In genomic region chr14:20639918-20640619, GRCm38 (mm10) we compare ENCODE assay signal across 8 mouse cellular contexts. TPM values are rescaled to one million over a fixed set of nuclear protein-coding genes. Genes with fewer than 3 reads are reported as not detected.
DNase-seq lines count a peak whose midpoint lies in the region; ATAC-seq lines count a peak whose summit lies in the region.

No protein-coding gene starts in this region.

- peak overlapping the region; percentile 98 for H3K27ac ChIP-seq in forebrain, embryonic 10.5 days
- H3K27ac ChIP-seq in limb, embryonic 15.5 days = peak overlapping the region; percentile 94
- peak overlapping the region; percentile 90 for H3K27ac ChIP-seq in neural tube, embryonic 14.5 days (ENCODE audit: low read depth, low read length)

- peak overlapping the region; percentile 96 for H3K4me3 ChIP-seq in forebrain, embryonic 10.5 days
- peak overlapping the region; percentile 75 for H3K4me3 ChIP-seq in limb, embryonic 15.5 days
- H3K4me3 ChIP-seq in neural tube, embryonic 14.5 days (ENCODE audit: low read depth, low read length) = peak overlapping the region; percentile 81

- peaks cover 17% of the 10 kb centered on the region for H3K4me1 ChIP-seq in forebrain, embryonic 10.5 days
- H3K4me1 ChIP-seq in limb, embryonic 15.5 days = peaks cover 5% of the 10 kb centered on the region
- H3K4me1 ChIP-seq in neural tube, embryonic 14.5 days (ENCODE audit: control insufficient read depth, insufficient read depth, low read length) = 0 out of 2 replicates have a peak, but pooled peaks cover 4% of the 10 kb centered on the region

- peak; percentile 8 to 18 for DNase-seq in lung, adult 18-20 months
- no peak for DNase-seq in lung, postnatal 4 days
- DNase-seq in forebrain, embryonic 10.5 days (ENCODE audit: extremely low spot score, low spot score) = no peak
- no peak for DNase-seq in frontal cortex, postnatal 10 days (ENCODE audit: low spot score in 2 of 2)
- no peak for DNase-seq in frontal cortex, postnatal 14 days (ENCODE audit: low spot score in 2 of 2)

- H3K9me3 ChIP-seq in forebrain, embryonic 10.5 days = no peaks in the 10 kb centered on the region
- no peaks in the 10 kb centered on the region for H3K9me3 ChIP-seq in limb, embryonic 15.5 days
- H3K9me3 ChIP-seq in neural tube, embryonic 14.5 days (ENCODE audit: control insufficient read depth, low read length) = no peaks in the 10 kb centered on the region

- peaks cover 12% of the 10 kb centered on the region for H3K36me3 ChIP-seq in forebrain, embryonic 10.5 days (replicated peaks)
- H3K36me3 ChIP-seq in limb, embryonic 15.5 days = no peaks in the 10 kb centered on the region
- H3K36me3 ChIP-seq in neural tube, embryonic 14.5 days (ENCODE audit: control insufficient read depth, insufficient read depth, low read length) = no peaks in the 10 kb centered on the region

- no peaks in the 10 kb centered on the region for H3K27me3 ChIP-seq in forebrain, embryonic 10.5 days (ENCODE audit: poor library complexity, severe bottlenecking)
- no peaks in the 10 kb centered on the region for H3K27me3 ChIP-seq in limb, embryonic 15.5 days
- H3K27me3 ChIP-seq in neural tube, embryonic 14.5 days (ENCODE audit: control insufficient read depth, insufficient read depth, low read length) = no peaks in the 10 kb centered on the region

- ATAC-seq in activated CD4-positive, CD25-positive, alpha-beta regulatory T cell, adult 4 months = peak; percentile 29
- peak; percentile 26; the same call in 1 of the 2 replicates for ATAC-seq in limb, embryonic 15.5 days (ENCODE audit: insufficient number of reproducible peaks, low FRiP score, low TSS enrichment, low read depth)
- ATAC-seq in neural tube, embryonic 14.5 days (ENCODE audit: low read depth) = peak; percentile 59

- H3K9ac ChIP-seq in limb, embryonic 15.5 days = peak overlapping the region; percentile 84
- peak overlapping the region; percentile 83 for H3K9ac ChIP-seq in neural tube, embryonic 14.5 days (replicated peaks; ENCODE audit: low read depth, low read length)

- H3K4me2 ChIP-seq in limb, embryonic 15.5 days = peak overlapping the region; percentile 76
- peak overlapping the region; percentile 79 for H3K4me2 ChIP-seq in neural tube, embryonic 14.5 days (ENCODE audit: low read depth, low read length)

- 2% methylated on average over 16 of the region's 16 CpGs for WGBS in forebrain, embryonic 10.5 days
- WGBS in limb, embryonic 15.5 days = 1% methylated on average over 16 of the region's 16 CpGs
- 2% methylated on average over 16 of the region's 16 CpGs for WGBS in neural tube, embryonic 14.5 days

RNA-seq across cellular contexts. Expression of gene Usp54, which starts 0.8 kb away (rescaled TPM):
- 1 to 10 TPM; 1.6 to 2.2 TPM for polyA plus RNA-seq in activated CD4-positive, CD25-positive, alpha-beta regulatory T cell, adult 4 months (2017; shearing (Covaris generic))
- 15.4 and 16.5 TPM in 2 replicates for polyA plus RNA-seq in forebrain, embryonic 10.5 days (2016; fragmentation: Nextera tagmentation; extraction: Ambion mirVana)
- polyA plus RNA-seq in limb, embryonic 15.5 days (2015; fragmentation: Nextera tagmentation; extraction: Ambion mirVana) = 6.7 and 7.2 TPM in 2 replicates
- polyA plus RNA-seq in neural tube, embryonic 14.5 days (2014; fragmentation: Nextera tagmentation; extraction: Ambion mirVana) = 13.6 and 15.1 TPM in 2 replicates

RNA-seq across cellular contexts. Expression of gene Myoz1, which starts 16.3 kb away (rescaled TPM):
- polyA plus RNA-seq in activated CD4-positive, CD25-positive, alpha-beta regulatory T cell, adult 4 months (2017; shearing (Covaris generic)) = not detected
- polyA plus RNA-seq in forebrain, embryonic 10.5 days (2016; fragmentation: Nextera tagmentation; extraction: Ambion mirVana) = 0.12 and 0.15 TPM in 2 replicates
- 13.2 and 51.7 TPM in 2 replicates for polyA plus RNA-seq in limb, embryonic 15.5 days (2015; fragmentation: Nextera tagmentation; extraction: Ambion mirVana)
- 0.31 TPM in 1 of 2 replicates, not detected in the other for polyA plus RNA-seq in neural tube, embryonic 14.5 days (2014; fragmentation: Nextera tagmentation; extraction: Ambion mirVana)

RNA-seq across cellular contexts. Expression of gene Synpo2l, which starts 28.1 kb away (rescaled TPM):
- polyA plus RNA-seq in activated CD4-positive, CD25-positive, alpha-beta regulatory T cell, adult 4 months (2017; shearing (Covaris generic)) = not detected
- 0.22 and 0.25 TPM in 2 replicates for polyA plus RNA-seq in forebrain, embryonic 10.5 days (2016; fragmentation: Nextera tagmentation; extraction: Ambion mirVana)
- polyA plus RNA-seq in limb, embryonic 15.5 days (2015; fragmentation: Nextera tagmentation; extraction: Ambion mirVana) = 20.6 and 45.9 TPM in 2 replicates
- polyA plus RNA-seq in neural tube, embryonic 14.5 days (2014; fragmentation: Nextera tagmentation; extraction: Ambion mirVana) = 0.19 and 0.23 TPM in 2 replicates

RNA-seq across cellular contexts. Expression of gene Sec24c, which starts 34.0 kb away (rescaled TPM):
- polyA plus RNA-seq in activated CD4-positive, CD25-positive, alpha-beta regulatory T cell, adult 4 months (2017; shearing (Covaris generic)) = 10 to 100 TPM; 94.7 to 97.5 TPM
- 101 and 105 TPM in 2 replicates for polyA plus RNA-seq in forebrain, embryonic 10.5 days (2016; fragmentation: Nextera tagmentation; extraction: Ambion mirVana)
- 79.3 and 80.3 TPM in 2 replicates for polyA plus RNA-seq in limb, embryonic 15.5 days (2015; fragmentation: Nextera tagmentation; extraction: Ambion mirVana)
- 74.4 and 87.0 TPM in 2 replicates for polyA plus RNA-seq in neural tube, embryonic 14.5 days (2014; fragmentation: Nextera tagmentation; extraction: Ambion mirVana)

RNA-seq across cellular contexts. Expression of gene Fut11, which starts 54.7 kb away (rescaled TPM):
- polyA plus RNA-seq in activated CD4-positive, CD25-positive, alpha-beta regulatory T cell, adult 4 months (2017; shearing (Covaris generic)) = 1 to 10 TPM; 5.6 to 6.6 TPM
- 15.7 and 16.0 TPM in 2 replicates for polyA plus RNA-seq in forebrain, embryonic 10.5 days (2016; fragmentation: Nextera tagmentation; extraction: Ambion mirVana)
- polyA plus RNA-seq in limb, embryonic 15.5 days (2015; fragmentation: Nextera tagmentation; extraction: Ambion mirVana) = 31.9 and 33.5 TPM in 2 replicates
- polyA plus RNA-seq in neural tube, embryonic 14.5 days (2014; fragmentation: Nextera tagmentation; extraction: Ambion mirVana) = 20.0 and 30.6 TPM in 2 replicates

Comparison
In these comparisons a context has a peak if more than half of its experiments do, and no peak if none do; other contexts are left out.
1. DNase-seq: peak in lung, adult 18-20 months (2 of 2); none in lung, postnatal 4 days (0 of 2), forebrain, embryonic 10.5 days (single experiment), frontal cortex, postnatal 10 days (0 of 2) and frontal cortex, postnatal 14 days (0 of 2).
2. RNA of gene Myoz1, which starts 16.3 kb away (polyA plus RNA-seq): 13.2 to 51.7 TPM in limb, embryonic 15.5 days; 0.31 TPM in neural tube, embryonic 14.5 days, 0.12 to 0.15 TPM in forebrain, embryonic 10.5 days and not detected in activated CD4-positive, CD25-positive, alpha-beta regulatory T cell, adult 4 months; every median in the first group is over 10 times any median in the second.
3. RNA of gene Synpo2l, which starts 28.1 kb away (polyA plus RNA-seq): 20.6 to 45.9 TPM in limb, embryonic 15.5 days; 0.22 to 0.25 TPM in forebrain, embryonic 10.5 days, 0.19 to 0.23 TPM in neural tube, embryonic 14.5 days and not detected in activated CD4-positive, CD25-positive, alpha-beta regulatory T cell, adult 4 months; every median in the first group is over 10 times any median in the second.
4. Peak in every context shown above with its lines, with median percentiles within 50 percentile points of each other: ATAC-seq, H3K27ac ChIP-seq and H3K4me3 ChIP-seq.